Mouse (Mus musculus): ENCODE data around the gene Brpf3.

DNA sequence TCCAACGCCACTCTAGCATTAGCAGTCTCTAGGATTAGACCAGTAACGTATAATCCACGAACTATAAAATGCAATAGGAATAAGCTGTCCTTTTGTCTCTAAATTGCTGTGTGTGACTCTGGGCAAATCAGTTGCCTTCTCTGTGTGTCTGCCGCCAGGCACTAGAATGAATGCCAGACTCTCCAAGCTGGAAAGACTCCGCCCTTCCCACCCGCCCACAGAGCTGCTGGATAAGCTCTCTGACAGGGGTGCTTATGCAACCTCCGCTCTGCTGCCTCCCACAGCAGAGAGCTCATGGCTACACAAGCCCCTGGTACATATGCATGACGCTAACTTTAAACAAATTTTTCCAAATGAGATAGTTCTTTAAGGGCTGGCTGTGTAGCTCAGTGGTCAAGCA, 74.4 kb downstream of the Brpf3 start:
- TF ChIP-seq CTCF (conservative IDR thresholded peaks at IDR 0.05 in 1 of 2, IDR thresholded peaks at IDR 0.05 in 1 of 2; ENCODE audit: low read depth in 2 of 2, low read length in 2 of 2): no peak
- TF ChIP-seq USF1 (IDR thresholded peaks at IDR 0.05; ENCODE audit: low read depth, low read length): no peak
- TF ChIP-seq ZNF384 (IDR thresholded peaks at IDR 0.05; ENCODE audit: low read depth, low read length): no peak
- no peak for TF ChIP-seq HCFC1 (IDR thresholded peaks at IDR 0.05; ENCODE audit: low read depth, low read length)
- no peak for TF ChIP-seq PAX5 (IDR thresholded peaks at IDR 0.05; ENCODE audit: low read length)
- no peak for TF ChIP-seq POLR2AphosphoS2 (IDR thresholded peaks at IDR 0.05; ENCODE audit: low read depth, low read length)
- no peak for TF ChIP-seq POLR2A (IDR thresholded peaks at IDR 0.05; ENCODE audit: low read depth, low read length)
- TF ChIP-seq TCF12 (IDR thresholded peaks at IDR 0.05; ENCODE audit: low read depth, low read length): no peak
